Mouse (Mus musculus) urinary bladder, postnatal 36 days (tissue): Measurements from ENCODE around the gene Dll1.

ENCODE experiments used
- DNase-seq, 2 experiments: peaks; one replicate each; pipeline ENCODE4 v3.0.0; 2022; ENCODE audit warnings: low spot score in 2 of 2, mixed read lengths in 1 of 2

Gene Dll1

DNA sequence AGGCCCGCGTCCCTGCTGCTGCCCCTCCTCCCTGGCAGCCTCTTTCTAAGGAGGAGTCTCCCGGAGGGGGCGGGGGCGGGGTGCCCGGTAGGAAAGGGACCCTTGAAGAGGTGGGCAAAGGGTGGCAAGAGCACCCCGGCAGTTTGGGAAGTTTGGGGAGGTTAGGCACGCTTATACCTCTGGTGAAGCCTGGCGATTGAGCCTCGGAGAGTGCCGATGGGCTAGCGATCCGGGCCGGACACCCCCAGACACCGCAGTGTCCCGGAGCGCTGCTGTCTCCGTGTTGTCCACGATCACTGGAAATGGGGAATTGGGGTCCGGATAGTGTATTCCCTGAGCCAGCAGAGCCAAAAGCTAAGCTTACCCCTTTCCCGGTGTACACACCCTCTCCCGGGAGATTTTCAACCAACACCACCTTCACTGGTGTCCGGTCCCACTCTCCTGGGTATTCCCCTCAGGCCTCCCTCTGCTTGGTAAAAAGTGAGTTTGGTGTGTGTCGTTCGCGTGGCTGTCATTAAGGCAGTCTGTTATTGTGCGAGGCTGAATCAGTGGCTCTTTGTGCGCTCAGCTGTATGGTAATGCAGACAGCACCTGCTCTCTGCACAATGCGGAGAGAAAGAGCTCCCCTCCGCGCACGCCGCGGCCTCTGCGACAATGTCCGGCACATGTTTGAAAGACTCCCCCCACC, at the start of gene Dll1:
TSS of gene Dll1 (minus strand) at position 379 of the 688 bp plus-strand sequence.
- DNase-seq: no peak

DNA sequence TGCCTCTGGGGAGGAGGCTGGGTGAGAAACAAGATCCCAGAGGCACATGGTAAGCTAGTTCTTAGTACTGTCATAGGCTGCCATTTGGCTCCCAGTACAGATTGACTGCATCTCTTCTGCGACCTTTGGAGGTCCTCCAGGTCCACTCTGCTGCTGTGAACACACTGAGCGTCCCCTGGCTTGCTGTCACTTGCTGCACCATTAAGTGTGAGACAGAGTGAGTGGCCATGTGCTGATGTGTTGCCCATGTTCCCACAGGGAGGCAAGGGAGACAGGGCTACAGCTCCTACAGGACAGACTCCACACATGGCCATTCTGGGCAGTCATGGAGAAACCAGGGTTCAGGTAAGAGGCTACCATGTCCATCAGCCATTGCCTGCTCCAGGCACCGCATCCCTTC, 49.3 kb upstream of the Dll1 start:
- no peak for DNase-seq

DNA sequence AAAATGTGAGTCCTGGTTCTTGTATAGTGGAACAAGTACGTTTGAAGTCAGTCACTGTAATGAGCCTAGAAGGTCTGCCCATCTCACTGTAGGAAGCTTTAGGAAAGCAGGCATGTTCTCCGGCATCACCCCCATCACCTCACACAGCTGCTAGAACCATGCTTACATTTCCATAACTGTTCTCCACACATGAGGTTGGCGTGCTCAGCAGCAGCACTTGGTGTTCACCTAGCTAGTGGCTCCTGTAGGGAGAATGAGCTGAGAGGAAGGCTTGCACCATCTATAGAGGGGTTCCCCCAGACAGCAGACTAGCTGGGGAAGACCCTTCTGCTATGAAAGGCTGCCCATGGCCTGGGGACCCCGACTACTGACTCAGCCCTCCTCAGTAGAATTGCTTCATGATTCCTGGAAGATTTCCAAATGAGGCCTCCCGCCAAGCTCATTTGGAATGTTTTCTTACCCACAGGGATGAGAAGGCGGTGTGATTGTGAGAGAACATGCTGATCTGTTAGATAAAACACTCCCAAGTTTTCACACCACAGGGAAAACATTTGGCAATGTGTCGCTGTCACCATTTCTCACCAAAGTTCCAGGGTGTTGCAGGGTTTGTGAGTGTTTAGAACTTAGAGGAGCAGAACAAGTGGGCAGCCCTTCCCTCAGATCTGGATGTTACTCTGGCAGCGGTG, 46.6 kb upstream of the Dll1 start:
- peak in 1 of 2 experiments; percentile 63 for DNase-seq

GRCm38 (mm10) chr17:15422666-15423065, 46.0 kb upstream of the Dll1 start:
- DNase-seq: no peak

DNA sequence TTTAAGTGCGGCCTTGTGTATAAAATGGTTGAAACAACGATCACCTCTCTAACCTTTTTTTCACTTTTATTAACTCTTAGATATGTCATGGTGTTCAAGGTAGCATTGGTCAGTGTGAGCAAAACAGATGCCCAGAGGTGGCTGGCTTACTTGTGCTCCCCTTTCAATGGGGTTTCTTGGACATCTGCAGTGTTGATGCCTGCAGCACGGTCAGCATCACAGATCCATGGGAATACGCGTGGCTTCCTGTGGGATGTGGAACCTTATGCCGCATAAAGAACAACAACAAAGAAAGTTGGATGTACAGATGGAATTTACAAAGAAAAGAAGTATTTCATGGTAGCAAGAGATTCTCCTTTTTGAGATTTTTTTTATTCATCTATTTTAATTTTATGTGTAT, 44.8 kb upstream of the Dll1 start:
- DNase-seq: no peak

DNA sequence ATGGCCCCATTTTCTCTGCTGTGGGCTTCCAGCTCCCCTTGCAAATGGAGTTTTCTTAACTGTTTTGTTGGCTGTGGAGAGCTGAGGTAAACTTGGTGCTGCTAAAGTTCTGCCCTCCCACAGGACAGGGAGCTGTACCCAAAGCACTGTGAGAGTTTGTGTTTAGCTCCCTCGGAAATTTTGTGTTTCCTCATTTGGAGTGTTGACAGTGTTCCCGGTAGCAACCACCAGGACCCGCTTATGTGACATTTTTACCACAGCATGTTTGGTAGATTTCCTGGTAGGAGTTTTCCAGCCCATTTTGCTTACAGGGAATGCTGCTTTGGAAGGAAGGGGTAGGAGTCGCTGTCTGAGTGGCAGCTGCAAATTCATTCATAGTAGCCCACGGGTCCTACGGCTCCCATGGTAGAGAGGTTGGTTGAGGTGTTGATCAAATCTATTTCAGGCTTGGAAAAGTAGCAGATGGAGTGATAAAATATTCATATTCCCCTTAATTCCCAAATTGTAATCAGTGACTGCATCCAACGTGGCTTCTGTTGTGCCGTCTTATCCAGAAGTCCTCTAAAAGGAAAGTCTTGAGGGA, 43.4 kb upstream of the Dll1 start:
- DNase-seq: no peak

DNA sequence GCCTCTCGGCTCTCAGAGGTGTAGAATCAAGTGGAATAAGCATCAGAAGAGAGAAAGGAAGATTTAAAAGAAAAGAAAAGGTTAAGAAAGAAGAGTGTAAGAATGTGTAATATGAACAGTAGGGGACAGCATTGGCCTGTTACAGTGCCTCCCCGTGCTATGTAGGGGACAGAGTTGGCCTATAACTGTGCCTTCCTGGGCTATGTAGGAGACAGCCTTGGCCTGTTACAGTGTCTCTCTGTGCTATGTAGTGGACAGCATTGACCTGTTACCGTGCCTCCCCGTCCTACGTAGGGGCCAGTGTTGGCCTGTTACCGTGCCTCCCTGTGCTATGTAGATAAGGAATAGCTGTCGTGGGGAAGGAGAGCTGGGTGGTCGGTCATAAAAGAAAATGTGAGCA, 42.9 kb upstream of the Dll1 start:
- no peak for DNase-seq

DNA sequence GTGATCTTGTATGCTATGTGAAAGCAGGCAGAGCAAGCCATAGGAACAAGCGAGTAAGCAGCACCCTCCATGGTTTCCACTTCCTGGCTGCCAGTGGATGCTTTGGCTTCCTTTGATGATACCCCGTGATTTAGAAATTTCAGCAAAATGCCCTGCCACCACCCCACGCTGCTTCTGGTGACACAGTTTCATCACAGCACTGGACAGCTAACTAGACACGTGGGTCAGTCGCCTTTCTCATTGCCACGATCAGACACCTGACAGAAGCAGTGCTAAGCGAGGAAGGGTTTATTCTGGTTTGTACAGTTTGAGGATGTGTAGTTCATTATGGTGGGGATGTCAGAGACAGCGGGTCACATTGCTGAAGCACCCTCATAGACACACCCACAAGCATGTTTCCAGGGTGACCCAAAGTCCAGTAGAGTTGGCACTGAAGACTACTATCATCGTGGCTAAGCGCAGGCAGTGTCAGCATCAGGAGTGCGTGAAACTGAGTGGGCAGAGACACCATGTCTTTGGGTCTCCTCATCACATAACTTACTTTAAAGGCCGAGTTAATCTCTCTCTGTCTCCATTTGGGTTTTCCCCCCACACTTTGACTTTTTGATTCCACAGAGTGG, 40.0 kb upstream of the Dll1 start:
- DNase-seq: no peak

DNA sequence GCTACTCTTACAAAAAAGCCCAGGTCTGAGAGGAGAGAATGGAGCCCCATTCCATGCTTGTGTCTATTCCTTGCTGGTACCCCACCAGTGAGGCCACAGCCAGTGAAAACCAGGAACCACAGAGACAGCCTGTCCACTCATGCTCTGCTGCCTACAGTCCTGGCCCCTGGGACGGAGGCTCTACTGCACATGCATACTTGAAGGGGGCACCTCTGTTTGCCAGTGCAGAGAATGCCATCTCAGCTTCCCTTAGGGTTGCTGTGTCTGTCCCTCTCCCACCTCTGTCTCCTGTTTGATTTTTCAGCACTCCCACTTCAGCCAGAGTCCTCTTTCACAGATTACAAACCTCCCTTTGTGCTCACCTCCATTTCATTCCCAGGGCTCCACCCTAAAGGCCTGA, 34.2 kb upstream of the Dll1 start:
- DNase-seq: no peak

DNA sequence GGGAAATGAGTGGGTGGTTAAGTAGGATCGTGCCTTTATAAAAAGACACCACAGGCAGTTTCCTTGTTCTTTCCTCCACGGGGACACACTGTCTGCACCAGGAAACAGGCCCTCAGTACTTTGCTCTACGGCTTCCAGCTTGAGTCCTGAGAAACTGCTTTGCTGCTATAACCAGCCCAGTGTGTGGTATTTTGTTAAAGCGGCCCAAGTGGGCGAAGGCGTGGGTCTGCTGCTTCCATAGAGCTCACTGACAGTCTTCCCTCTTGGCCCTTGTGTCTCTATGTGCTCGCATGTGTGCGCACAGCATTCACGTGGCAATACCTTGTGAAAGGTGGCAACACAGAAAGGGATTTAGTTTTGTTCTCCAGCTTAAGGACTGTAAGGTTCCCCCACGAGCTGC, 32.6 kb upstream of the Dll1 start:
- DNase-seq: no peak

GRCm38 (mm10) chr17:15406576-15406975, 29.9 kb upstream of the Dll1 start:
- DNase-seq: no peak

GRCm38 (mm10) chr17:15401716-15402115, 25.0 kb upstream of the Dll1 start:
- no peak for DNase-seq

DNA sequence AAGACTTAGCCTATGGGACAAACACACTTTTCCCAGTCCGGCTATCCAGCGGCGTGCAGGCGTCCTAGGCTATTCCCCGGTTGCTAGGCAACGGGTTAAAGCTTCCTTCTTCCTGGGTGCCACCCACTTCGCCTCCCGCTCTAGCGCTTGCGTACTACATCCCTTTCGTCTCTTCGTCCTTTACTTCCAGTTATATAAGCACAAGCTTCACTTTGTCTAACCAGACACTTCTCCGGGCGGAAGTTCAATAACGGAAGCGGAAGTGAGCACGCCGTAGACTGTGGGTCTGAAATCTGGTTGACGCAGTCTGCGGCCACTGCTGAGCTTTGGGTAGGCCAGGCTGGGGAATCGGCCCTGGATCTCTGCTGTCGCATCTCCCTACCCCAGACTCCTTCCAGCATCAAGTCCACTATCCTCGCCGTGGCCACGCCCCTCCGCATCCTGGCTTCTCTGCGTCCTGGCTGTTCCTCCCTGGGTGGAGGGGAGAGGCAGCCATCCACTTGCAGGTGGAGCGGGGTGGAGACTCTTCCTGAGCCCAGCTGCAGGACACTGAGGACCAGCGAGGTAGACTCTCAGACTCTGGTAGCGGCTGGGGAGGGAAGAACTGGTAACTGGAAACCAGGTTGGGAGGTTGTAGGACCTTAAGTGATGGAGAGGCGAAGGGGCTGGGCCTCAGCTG, 19.5 kb upstream of the Dll1 start, which contains the start of gene Fam120b:
TSS of gene Fam120b (plus strand) at position 206 of the 679 bp plus-strand sequence.
- peak; percentile 76 to 89 for DNase-seq

- DNase-seq: no peak
Measured at GRCm38 (mm10) chr17:15389356-15389755, 12.7 kb upstream of the Dll1 start.

- DNase-seq: no peak
Measured at GRCm38 (mm10) chr17:15388892-15389291, 12.2 kb upstream of the Dll1 start.

DNA sequence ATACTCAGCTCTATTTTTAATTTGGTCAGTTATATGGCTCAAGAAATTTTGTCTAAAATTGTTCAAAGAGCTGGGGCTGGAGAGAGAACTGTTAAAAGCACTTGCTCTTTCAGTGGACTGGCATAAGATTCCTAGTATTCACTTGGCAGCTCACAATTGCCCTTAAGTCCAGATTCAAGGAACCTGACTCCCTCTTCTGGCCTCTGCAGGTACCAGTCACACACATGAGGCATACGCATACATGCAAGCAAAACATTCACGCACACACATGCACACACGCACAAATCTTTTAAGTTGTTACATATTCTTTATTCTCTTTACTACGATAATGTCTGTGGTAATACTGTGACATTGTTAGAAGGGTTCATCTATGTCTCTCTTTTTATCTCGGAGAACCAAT, 6.7 kb upstream of the Dll1 start:
- no peak for DNase-seq

DNA sequence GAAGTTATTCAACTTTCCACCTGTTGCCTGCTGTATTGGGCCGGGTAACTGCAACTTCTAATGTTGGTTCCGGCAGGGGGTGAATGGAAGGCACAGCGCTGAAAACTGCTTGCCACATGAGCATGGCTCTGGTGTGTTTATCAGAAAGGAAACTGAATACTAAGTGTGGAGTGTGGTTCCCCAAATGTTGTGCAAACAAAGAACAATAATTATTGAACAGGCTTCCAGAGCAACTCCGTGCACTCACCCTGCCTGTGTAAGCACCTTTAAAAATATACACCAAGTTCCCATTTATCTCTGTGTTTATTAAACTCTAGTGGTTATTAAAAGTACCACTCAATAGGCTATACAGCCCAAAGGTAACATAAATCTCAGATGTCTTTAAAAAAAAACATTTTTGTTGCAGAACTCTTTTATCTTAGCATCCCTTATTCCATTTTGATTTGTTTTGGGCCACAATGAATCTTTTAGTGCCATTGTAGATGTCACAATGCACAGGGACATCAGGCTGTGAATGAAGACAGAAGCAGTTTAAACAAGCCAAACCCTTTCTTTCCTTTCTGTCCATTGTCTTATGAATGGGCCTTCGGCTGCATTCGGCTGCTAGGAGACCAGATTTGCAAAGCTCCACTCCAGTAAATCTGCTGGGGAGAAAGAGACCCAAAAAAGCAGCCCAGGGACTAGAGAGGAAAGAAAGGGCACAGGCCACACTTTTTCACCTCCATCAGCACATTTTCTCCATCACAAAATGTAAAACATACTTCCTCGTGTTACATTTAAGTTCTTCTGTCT, 5.4 kb upstream of the Dll1 start:
- no peak for DNase-seq

DNA sequence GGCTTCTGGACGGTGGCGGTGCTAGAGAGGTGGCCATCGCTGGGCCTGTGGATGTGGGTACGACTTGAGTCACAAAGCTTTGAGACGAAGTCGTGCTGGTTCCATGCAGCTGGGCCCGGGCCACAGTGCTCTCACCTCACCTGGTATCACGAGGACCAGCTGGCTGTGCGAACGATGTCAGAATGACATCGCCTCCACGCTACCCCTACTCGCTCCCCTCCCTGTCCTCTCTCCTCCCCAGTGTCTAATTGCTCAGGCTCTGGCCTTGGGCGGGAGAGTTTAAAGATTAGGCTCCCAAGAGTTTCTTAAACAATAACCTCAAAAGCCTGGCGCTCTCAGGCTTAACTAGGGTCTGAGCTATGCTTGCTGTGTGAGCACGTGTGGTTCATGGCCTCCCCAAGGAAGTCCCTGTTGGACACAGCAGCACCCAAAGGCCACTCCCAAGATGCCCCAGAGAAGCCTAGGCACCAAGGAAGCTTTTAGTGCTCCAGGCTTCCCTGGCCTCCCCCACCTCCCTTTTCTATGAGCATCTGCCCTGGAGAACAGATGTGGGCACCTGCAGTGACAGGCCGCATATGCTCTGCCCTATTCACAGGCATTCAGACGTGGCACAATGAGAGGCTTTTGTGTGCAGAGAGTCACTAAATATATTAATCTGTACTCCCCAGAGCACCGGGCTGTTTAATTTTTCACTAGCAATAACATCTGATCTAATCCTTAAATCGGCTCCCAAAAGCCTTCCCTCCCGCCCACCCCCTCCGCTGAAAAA, 4.6 kb upstream of the Dll1 start:
- DNase-seq: no peak

- peak; percentile 22 to 56 for DNase-seq
Measured at GRCm38 (mm10) chr17:15380641-15381051, 4.0 kb upstream of the Dll1 start.

- no peak for DNase-seq
Measured at GRCm38 (mm10) chr17:15379741-15380526, 3.3 kb upstream of the Dll1 start.
